In the genomic region with DNA sequence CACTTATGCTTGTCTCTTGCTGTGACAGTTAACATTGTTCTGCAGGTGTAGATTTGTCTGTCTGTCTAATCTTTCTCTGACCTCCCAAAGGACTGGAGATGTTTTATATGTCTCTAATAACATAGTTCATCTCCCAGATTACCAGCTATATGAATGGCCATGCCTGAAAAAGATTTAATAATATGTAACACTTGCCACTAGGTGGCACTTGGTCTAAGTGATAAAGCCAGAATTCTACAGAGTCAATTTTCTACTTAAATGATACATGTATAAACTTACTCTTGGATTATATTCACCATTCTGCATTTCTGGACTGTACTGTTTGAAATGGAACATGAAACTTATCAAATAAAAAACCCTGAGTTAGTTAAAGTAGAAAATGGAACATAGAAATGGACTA, we compare ENCODE assay signal across 11 mouse cellular contexts.
A peak's percentile ranks its signal among the peaks of the same experiment; 100 is the strongest.
DNase-seq lines count a peak whose midpoint lies in the region; ATAC-seq and TF ChIP-seq lines count a peak whose summit lies in the region.
"Had no signal": no experiment of that assay in that cellular context is flagged by ENCODE, and none has a peak within 500 bp of the region (broad histone marks: within the 10 kb centered on the region; RNA-seq: fewer than 3 reads in every experiment).

No protein-coding gene starts in this region.

- H3K4me3 ChIP-seq in hindbrain, embryonic 14.5 days (replicated peaks; ENCODE audit: low read length): no peak overlapping the region
- no peak overlapping the region for H3K4me3 ChIP-seq in hindbrain, embryonic 16.5 days (ENCODE audit: low read length)
- no peak overlapping the region for H3K4me3 ChIP-seq in lung, adult 2 months (replicated peaks; ENCODE audit: extremely low read depth, low read depth, low read length)
- H3K4me3 ChIP-seq: limb, embryonic 12.5 days; midbrain, embryonic 10.5 days had no signal

- in situ Hi-C loops in Patski (cut with MboI; ENCODE audit: low pct_unique_long_range_greater_than_20kb): loop anchor here (5.0 kb wide), 1 partner anchor 44 kb away; no protein-coding TSS in a partner anchor

- no peak overlapping the region for H3K27ac ChIP-seq in hindbrain, embryonic 14.5 days
- H3K27ac ChIP-seq in hindbrain, embryonic 16.5 days (ENCODE audit: low read depth, low read length): no peak overlapping the region
- H3K27ac ChIP-seq: limb, embryonic 12.5 days; midbrain, embryonic 10.5 days had no signal

- POLR2A ChIA-PET in Patski (lab: Charles Lee): no interaction called here

- H3K36me3 ChIP-seq in hindbrain, embryonic 14.5 days (replicated peaks; ENCODE audit: control insufficient read depth, insufficient read depth): no peaks in the 10 kb centered on the region
- H3K36me3 ChIP-seq in hindbrain, embryonic 16.5 days (ENCODE audit: control insufficient read depth, insufficient read depth, low read length): no peaks in the 10 kb centered on the region
- no peaks in the 10 kb centered on the region for H3K36me3 ChIP-seq in splenic B cell, adult 2 months (ENCODE audit: control insufficient read depth, insufficient read depth, low read length, poor library complexity, severe bottlenecking)
- H3K36me3 ChIP-seq: limb, embryonic 12.5 days; midbrain, embryonic 10.5 days had no signal

- H3K4me2 ChIP-seq in hindbrain, embryonic 14.5 days (replicated peaks): no peak overlapping the region
- no peak overlapping the region for H3K4me2 ChIP-seq in hindbrain, embryonic 16.5 days (ENCODE audit: low read length)
- H3K4me2 ChIP-seq: limb, embryonic 12.5 days had no signal

- H3K9ac ChIP-seq in hindbrain, embryonic 14.5 days: no peak overlapping the region
- no peak overlapping the region for H3K9ac ChIP-seq in hindbrain, embryonic 16.5 days (ENCODE audit: low read depth, low read length)
- H3K9ac ChIP-seq: limb, embryonic 12.5 days had no signal

- no peak for TF ChIP-seq CTCF in lung, adult 2 months (IDR thresholded peaks at IDR 0.05; ENCODE audit: insufficient read depth, low read length)
- TF ChIP-seq CTCF in Patski (IDR thresholded peaks at IDR 0.05): peak; percentile 23

- CTCF ChIA-PET in Patski (lab: Charles Lee): interaction anchor here (1.0 to 1.5 kb wide), 6 partner anchors 9 to 112 kb away, joined by 3 to 10 read pairs (median 4); no protein-coding TSS in a partner anchor

- intact Hi-C loops in gastrocnemius, postnatal 36 days (cut with DNase I): loop anchor here (5.0 kb wide), 1 partner anchor 39 kb away; no protein-coding TSS in a partner anchor

- DNase-seq in hindbrain, embryonic 14.5 days (ENCODE audit: low spot score): peak; percentile 68
- peak; percentile 6 for DNase-seq in lung, postnatal 10 days
- no peak for DNase-seq in lung, adult 2 months
- DNase-seq in Patski (ENCODE audit: low read depth, low spot score): no peak
- peak; percentile 50 for DNase-seq in splenic B cell, adult 2 months (ENCODE audit: low read depth, low spot score)
- no peak for DNase-seq in gastrocnemius, postnatal 36 days
- DNase-seq: kidney, postnatal 10 days; thymus, postnatal 14 days had no signal

- no peaks in the 10 kb centered on the region for H3K27me3 ChIP-seq in hindbrain, embryonic 14.5 days (ENCODE audit: control insufficient read depth, insufficient read depth, low read length)
- no peaks in the 10 kb centered on the region for H3K27me3 ChIP-seq in hindbrain, embryonic 16.5 days (replicated peaks; ENCODE audit: control insufficient read depth, insufficient read depth, low read length)
- H3K27me3 ChIP-seq in Patski: no peaks in the 10 kb centered on the region
- no peaks in the 10 kb centered on the region for H3K27me3 ChIP-seq in splenic B cell, adult 2 months (ENCODE audit: control insufficient read depth, insufficient read depth, low read length, poor library complexity, severe bottlenecking)
- H3K27me3 ChIP-seq: limb, embryonic 12.5 days had no signal

- H3K9me3 ChIP-seq in hindbrain, embryonic 14.5 days (ENCODE audit: control insufficient read depth, low read length): no peaks in the 10 kb centered on the region
- H3K9me3 ChIP-seq in hindbrain, embryonic 16.5 days (ENCODE audit: control insufficient read depth, low read length): no peaks in the 10 kb centered on the region
- H3K9me3 ChIP-seq: limb, embryonic 12.5 days; midbrain, embryonic 10.5 days had no signal

- peaks cover 12% of the 10 kb centered on the region; the same call in 1 of the 2 replicates for H3K4me1 ChIP-seq in hindbrain, embryonic 14.5 days (replicated peaks; ENCODE audit: control insufficient read depth, insufficient read depth, low read length)
- H3K4me1 ChIP-seq in hindbrain, embryonic 16.5 days (ENCODE audit: control insufficient read depth, insufficient read depth, low read depth, low read length): peaks cover 8% of the 10 kb centered on the region
- H3K4me1 ChIP-seq in lung, adult 2 months (ENCODE audit: control insufficient read depth, insufficient read depth, low read length): peaks cover 8% of the 10 kb centered on the region

- no peak for TF ChIP-seq POLR2A in lung, adult 2 months (IDR thresholded peaks at IDR 0.05; ENCODE audit: borderline replicate concordance, extremely low read depth, low read depth, low read length)

- ATAC-seq in hindbrain, embryonic 14.5 days (ENCODE audit: low FRiP score): no peak
- no peak for ATAC-seq in hindbrain, embryonic 16.5 days
- no peak for ATAC-seq in Patski

Comparison
In these comparisons a context has a peak if more than half of its experiments do, and no peak if none do; other contexts are left out.
1. DNase-seq: peak in hindbrain, embryonic 14.5 days (single experiment), lung, postnatal 10 days (single experiment) and splenic B cell, adult 2 months (single experiment); none in lung, adult 2 months (single experiment), Patski (single experiment) and gastrocnemius, postnatal 36 days (0 of 2).